31 mouse cellular contexts compared by ENCODE assay signal in genomic region chr12:82143371-82143770, GRCm38 (mm10).
"Had no signal": no experiment of that assay in that cellular context is flagged by ENCODE, and none has a peak within 500 bp of the region (broad histone marks: within the 10 kb centered on the region; RNA-seq: fewer than 3 reads in every experiment).

No protein-coding gene starts in this region.

- ATAC-seq: liver, embryonic 12.5 days; liver, postnatal 0 days; lung, postnatal 0 days; midbrain, embryonic 15.5 days; midbrain, embryonic 16.5 days had no signal

- H3K4me2 ChIP-seq: limb, embryonic 12.5 days; limb, embryonic 13.5 days; limb, embryonic 15.5 days; liver, embryonic 11.5 days; liver, embryonic 12.5 days; liver, embryonic 13.5 days; liver, embryonic 15.5 days; lung, embryonic 14.5 days; lung, embryonic 15.5 days; midbrain, embryonic 11.5 days; midbrain, embryonic 12.5 days; midbrain, embryonic 15.5 days had no signal

- H3K9me3 ChIP-seq: limb, embryonic 10.5 days; limb, embryonic 12.5 days; limb, embryonic 15.5 days; liver, embryonic 12.5 days; liver, embryonic 13.5 days; liver, embryonic 15.5 days; lung, embryonic 15.5 days; midbrain, embryonic 10.5 days; midbrain, embryonic 12.5 days; midbrain, embryonic 15.5 days had no signal

- H3K4me3 ChIP-seq: left cerebral cortex, adult 2 months; limb, embryonic 10.5 days; limb, embryonic 12.5 days; limb, embryonic 13.5 days; limb, embryonic 15.5 days; liver, embryonic 12.5 days; liver, embryonic 13.5 days; liver, embryonic 15.5 days; lung, embryonic 15.5 days; megakaryocyte, embryonic 14.5 days; midbrain, embryonic 10.5 days; midbrain, embryonic 12.5 days; midbrain, embryonic 15.5 days; myocyte had no signal

- H3K27ac ChIP-seq: left cerebral cortex, adult 2 months; limb, embryonic 10.5 days; limb, embryonic 12.5 days; limb, embryonic 13.5 days; limb, embryonic 15.5 days; liver, embryonic 12.5 days; liver, embryonic 13.5 days; liver, embryonic 14.5 days; liver, embryonic 15.5 days; lung, embryonic 15.5 days; macrophage; midbrain, embryonic 10.5 days; midbrain, embryonic 12.5 days; midbrain, embryonic 15.5 days had no signal

- DNase-seq: left cerebral cortex, postnatal 4 days; liver; liver, embryonic 13.5 days; liver, postnatal 0 days; lung, adult 18-20 months; lung, adult 2 months; lung, embryonic 14.5 days; lung, postnatal 10 days; lung, postnatal 14 days; lung, postnatal 36 days; lung, postnatal 4 days; midbrain, embryonic 14.5 days had no signal

- H3K4me1 ChIP-seq: limb, embryonic 10.5 days; limb, embryonic 12.5 days; liver, embryonic 12.5 days; liver, embryonic 13.5 days; liver, embryonic 15.5 days; lung, embryonic 15.5 days; megakaryocyte, embryonic 14.5 days had no signal

- H3K36me3 ChIP-seq: limb, embryonic 10.5 days; limb, embryonic 12.5 days; limb, embryonic 13.5 days; limb, embryonic 15.5 days; liver, embryonic 12.5 days; liver, embryonic 13.5 days; liver, embryonic 15.5 days; lung, embryonic 15.5 days; midbrain, embryonic 10.5 days; midbrain, embryonic 12.5 days; midbrain, embryonic 15.5 days had no signal

- H3K9ac ChIP-seq: limb, embryonic 12.5 days; limb, embryonic 13.5 days; limb, embryonic 15.5 days; liver, embryonic 12.5 days; liver, embryonic 13.5 days; liver, embryonic 14.5 days; liver, embryonic 15.5 days; liver, postnatal 0 days; lung, embryonic 14.5 days; lung, embryonic 15.5 days; midbrain, embryonic 12.5 days; midbrain, embryonic 15.5 days had no signal

- H3K27me3 ChIP-seq: limb, embryonic 13.5 days; limb, embryonic 15.5 days; liver, embryonic 13.5 days; liver, embryonic 15.5 days; lung, embryonic 15.5 days; midbrain, embryonic 12.5 days; midbrain, embryonic 15.5 days had no signal
